Mouse (Mus musculus): ENCODE data around the gene Tmem221.
"Not testable (repeated sequence)": the region's sequence is repeated elsewhere in the genome, so short reads cannot be mapped to it uniquely, and the experiment has no call there.

Tmem221 gene

GRCm38 (mm10) chr8:71554644-71555043, 4.0 kb downstream of the Tmem221 start:
- ATAC-seq (ENCODE audit: insufficient number of reproducible peaks, low FRiP score, low TSS enrichment), result no peak

- ATAC-seq (ENCODE audit: insufficient number of reproducible peaks, low FRiP score, low TSS enrichment), result no peak
These were observed 4.7 kb downstream of the Tmem221 start for GRCm38 (mm10) chr8:71554001-71554400.

GRCm38 (mm10) chr8:71552770-71553169, 5.9 kb downstream of the Tmem221 start:
- no peak for ATAC-seq (ENCODE audit: insufficient number of reproducible peaks, low FRiP score, low TSS enrichment)

GRCm38 (mm10) chr8:71550754-71551153, 7.9 kb downstream of the Tmem221 start:
- no peak for ATAC-seq (ENCODE audit: insufficient number of reproducible peaks, low FRiP score, low TSS enrichment)

GRCm38 (mm10) chr8:71547590-71547989, 11.1 kb downstream of the Tmem221 start:
- no peak for ATAC-seq (ENCODE audit: insufficient number of reproducible peaks, low FRiP score, low TSS enrichment)

- no peak for ATAC-seq (ENCODE audit: insufficient number of reproducible peaks, low FRiP score, low TSS enrichment)
These were observed 13.6 kb downstream of the Tmem221 start for GRCm38 (mm10) chr8:71545053-71545452.

- ATAC-seq (ENCODE audit: insufficient number of reproducible peaks, low FRiP score, low TSS enrichment), result no peak
These were observed 14.9 kb downstream of the Tmem221 start for GRCm38 (mm10) chr8:71543755-71544154.

- peak; percentile 94 for ATAC-seq (ENCODE audit: insufficient number of reproducible peaks, low FRiP score, low TSS enrichment)
These were observed 15.9 kb downstream of the Tmem221 start, which contains the start of gene Mvb12a for GRCm38 (mm10) chr8:71542632-71543343. Mvb12a (plus strand) TSS chr8:71542922.

- ATAC-seq (ENCODE audit: insufficient number of reproducible peaks, low FRiP score, low TSS enrichment), result no peak
These were observed 21.4 kb downstream of the Tmem221 start, which contains the start of gene Bst2 for GRCm38 (mm10) chr8:71537028-71537867. Bst2 (minus strand) TSS chr8:71537456.

GRCm38 (mm10) chr8:71535663-71536062, 23.0 kb downstream of the Tmem221 start:
- ATAC-seq (ENCODE audit: insufficient number of reproducible peaks, low FRiP score, low TSS enrichment), result no peak

GRCm38 (mm10) chr8:71534263-71534810, 24.3 kb downstream of the Tmem221 start:
- ATAC-seq (ENCODE audit: insufficient number of reproducible peaks, low FRiP score, low TSS enrichment), result no peak

GRCm38 (mm10) chr8:71530735-71531467, 27.8 kb downstream of the Tmem221 start:
- not testable (repeated sequence) for ATAC-seq (ENCODE audit: insufficient number of reproducible peaks, low FRiP score, low TSS enrichment)

- no peak for ATAC-seq (ENCODE audit: insufficient number of reproducible peaks, low FRiP score, low TSS enrichment)
These were observed 30.2 kb downstream of the Tmem221 start for GRCm38 (mm10) chr8:71528362-71529073.

- ATAC-seq (ENCODE audit: insufficient number of reproducible peaks, low FRiP score, low TSS enrichment), result no peak
These were observed 31.4 kb downstream of the Tmem221 start for GRCm38 (mm10) chr8:71527162-71527870.

GRCm38 (mm10) chr8:71526272-71526671, 32.4 kb downstream of the Tmem221 start:
- ATAC-seq (ENCODE audit: insufficient number of reproducible peaks, low FRiP score, low TSS enrichment), result no peak

- no peak for ATAC-seq (ENCODE audit: insufficient number of reproducible peaks, low FRiP score, low TSS enrichment)
These were observed 33.2 kb downstream of the Tmem221 start, which contains the start of gene Ccdc194 for GRCm38 (mm10) chr8:71525226-71526050. Ccdc194 (minus strand) TSS chr8:71525711.

- peak; percentile 85 for ATAC-seq (ENCODE audit: insufficient number of reproducible peaks, low FRiP score, low TSS enrichment)
These were observed 37.0 kb downstream of the Tmem221 start for GRCm38 (mm10) chr8:71521634-71522033.
